Mouse (Mus musculus): Measurements from ENCODE around the gene Tjp3. TPM values are rescaled to one million over a fixed set of nuclear protein-coding genes. Genes with fewer than 3 reads are reported as not detected.

Tjp3 gene
- total RNA-seq, 1 experiment, result 5.2 TPM

DNA sequence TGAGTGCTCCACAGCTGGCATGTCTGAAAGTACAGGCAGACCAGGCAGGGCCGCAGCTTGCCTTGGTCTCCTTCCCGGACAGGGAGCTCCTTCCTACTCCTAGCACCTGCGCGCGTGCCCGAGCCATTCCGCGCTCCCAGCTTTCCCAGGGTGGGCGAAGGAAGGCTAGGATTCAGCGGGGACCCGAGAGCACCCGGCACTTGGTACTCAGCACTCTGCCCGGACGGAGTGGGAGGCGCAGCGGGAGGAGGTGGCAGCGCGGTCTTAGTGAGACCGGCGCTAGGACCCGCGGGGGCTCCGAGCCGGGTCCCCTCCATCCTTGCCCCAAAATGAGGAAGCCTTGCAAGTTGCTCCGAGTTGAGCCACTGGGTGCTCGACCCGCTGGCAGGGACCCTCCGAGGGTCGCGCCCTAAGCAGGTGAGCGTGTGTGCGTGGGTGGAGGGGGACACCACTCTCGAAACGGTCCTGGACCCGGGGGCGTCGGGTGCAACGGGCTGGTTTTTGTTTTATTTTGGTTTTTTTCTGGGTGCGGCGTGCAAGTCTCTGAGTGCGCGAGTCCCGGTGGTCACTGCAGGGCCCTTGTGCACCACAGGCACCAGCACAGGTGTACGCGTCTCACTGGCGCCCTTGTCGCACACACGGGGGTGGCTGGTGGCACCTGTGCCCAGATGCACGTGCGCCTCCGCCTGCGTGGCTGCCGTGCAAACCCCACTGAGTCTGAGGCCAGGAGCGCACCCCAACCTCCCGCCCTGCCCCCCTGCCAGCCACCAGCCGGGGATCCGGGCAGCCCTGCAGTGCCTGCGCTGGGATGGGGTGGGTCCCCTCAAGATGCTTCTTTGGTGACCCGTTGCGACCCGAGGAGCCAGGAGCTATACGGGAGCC lies 34.0 kb downstream of the Tjp3 start:
- peak overlapping the region; percentile 47 for H3K9ac ChIP-seq (ENCODE audit: insufficient read depth, low read depth, low read length, poor library complexity, severe bottlenecking)
- H3K36me3 ChIP-seq (ENCODE audit: control insufficient read depth, insufficient read depth, low read length, poor library complexity, severe bottlenecking), result no peaks in the 10 kb centered on the region
- H3K4me1 ChIP-seq (ENCODE audit: control insufficient read depth in 2 of 2, insufficient read depth in 2 of 2, low read length in 2 of 2, poor library complexity in 1 of 2), result peaks cover 3 to 16% of the 10 kb centered on the region in 2 experiments; a peak in 1 of 4 replicates
- no peak for TF ChIP-seq ZC3H11A (IDR thresholded peaks at IDR 0.05; ENCODE audit: borderline replicate concordance, low read depth, low read length)
- TF ChIP-seq HCFC1 (IDR thresholded peaks at IDR 0.05; ENCODE audit: borderline replicate concordance, insufficient read depth, low read length), result no peak
- TF ChIP-seq ZNF384 (IDR thresholded peaks at IDR 0.05; ENCODE audit: low read depth, low read length), result no peak
- peak overlapping the region; percentile 66 to 84 for H3K4me3 ChIP-seq (ENCODE audit: insufficient read depth in 1 of 2, low read depth in 1 of 2, low read length in 2 of 2, poor library complexity in 1 of 2, severe bottlenecking in 1 of 2)
- in situ Hi-C loops (cut with MboI; ENCODE audit: low sequenced_read_pairs in 2 of 2, unreplicated experiment in 2 of 2), result no loop called here
- DNase-seq (ENCODE audit: low read depth, low spot score), result no peak
- no peaks in the 10 kb centered on the region for H3K9me3 ChIP-seq (ENCODE audit: control insufficient read depth, insufficient read depth, low read depth, low read length)
- H3K27ac ChIP-seq (ENCODE audit: insufficient read depth, low read depth, low read length, poor library complexity, severe bottlenecking), result no peak overlapping the region

GRCm38 (mm10) chr10:81254886-81255285 lies 36.5 kb downstream of the Tjp3 start:
- Histone ChIP-seq H3K36me3 (ENCODE audit: control insufficient read depth, insufficient read depth, low read length, poor library complexity, severe bottlenecking) (no peaks in the 10 kb centered on the region), H3K9ac (ENCODE audit: insufficient read depth, low read depth, low read length, poor library complexity, severe bottlenecking) (no peak overlapping the region), H3K27ac (ENCODE audit: insufficient read depth, low read depth, low read length, poor library complexity, severe bottlenecking) (no peak overlapping the region), H3K4me1 (ENCODE audit: control insufficient read depth in 2 of 2, insufficient read depth in 2 of 2, low read length in 2 of 2, poor library complexity in 1 of 2) (peaks cover 0 to 16% of the 10 kb centered on the region in 2 experiments; a peak in 1 of 4 replicates), H3K9me3 (ENCODE audit: control insufficient read depth, insufficient read depth, low read depth, low read length) (no peaks in the 10 kb centered on the region), H3K4me3 (ENCODE audit: insufficient read depth in 1 of 2, low read depth in 1 of 2, low read length in 2 of 2, poor library complexity in 1 of 2, severe bottlenecking in 1 of 2) (no peak overlapping the region)
- no peak for DNase-seq (ENCODE audit: low read depth, low spot score)
- in situ Hi-C loops (cut with MboI; ENCODE audit: low sequenced_read_pairs in 2 of 2, unreplicated experiment in 2 of 2), result no loop called here
- TF ChIP-seq MAFK (IDR thresholded peaks at IDR 0.05; ENCODE audit: insufficient read depth, low read depth, low read length) (no peak), ZNF384 (IDR thresholded peaks at IDR 0.05; ENCODE audit: low read depth, low read length) (no peak), CHD2 (IDR thresholded peaks at IDR 0.05; ENCODE audit: low read depth, low read length) (no peak), ZC3H11A (IDR thresholded peaks at IDR 0.05; ENCODE audit: borderline replicate concordance, low read depth, low read length) (no peak), HCFC1 (IDR thresholded peaks at IDR 0.05; ENCODE audit: borderline replicate concordance, insufficient read depth, low read length) (no peak)

DNA sequence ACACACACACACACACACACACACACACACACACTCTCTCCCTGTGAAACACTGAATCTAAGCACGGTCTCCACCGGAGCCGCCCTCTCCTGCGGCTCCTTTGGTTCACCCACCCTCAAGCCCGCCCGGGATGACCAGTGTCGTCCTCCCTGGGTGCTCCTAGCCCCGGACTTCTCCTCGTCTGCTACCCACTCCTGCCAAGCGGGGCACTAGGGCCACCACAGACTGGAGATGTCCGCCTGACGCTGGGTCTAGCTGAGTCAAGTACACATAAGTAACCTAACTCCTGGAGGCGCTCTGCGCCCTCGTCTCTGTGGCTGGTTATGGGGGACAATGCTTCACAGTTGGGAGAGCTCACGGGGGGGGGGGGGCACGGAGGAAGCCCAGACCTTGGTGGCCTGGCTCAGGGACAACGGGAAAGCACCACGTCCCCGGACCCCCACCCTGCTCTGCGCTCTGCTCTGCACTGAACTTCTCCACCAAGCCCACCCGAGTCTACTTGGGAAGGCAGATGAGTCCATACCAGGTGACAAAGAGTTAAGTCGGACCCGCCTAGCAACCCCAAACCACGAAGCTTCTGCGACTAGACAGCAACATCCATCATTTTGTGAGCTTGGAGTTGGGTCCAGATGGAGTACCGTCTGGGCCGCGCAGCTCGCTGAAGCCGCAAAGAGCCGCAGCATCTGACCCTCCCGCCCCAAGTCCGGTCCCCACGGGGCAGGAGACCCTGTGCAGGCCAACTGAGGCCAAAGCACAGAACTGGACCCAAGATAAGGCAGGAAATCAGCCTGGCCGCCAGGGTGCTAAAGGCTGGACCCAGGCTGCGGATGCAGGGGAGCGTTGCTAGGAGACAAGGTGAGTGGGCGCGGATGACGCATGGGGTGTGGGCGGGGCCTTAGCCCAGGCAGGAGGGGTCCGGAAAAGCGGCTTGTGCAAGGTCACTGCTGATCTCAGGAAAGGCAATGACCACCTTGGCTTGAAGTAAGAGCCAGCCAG lies 38.7 kb downstream of the Tjp3 start, which contains the start of gene Matk:
Gene Matk (plus strand): TSS at position 512 of the 996 bp plus-strand sequence.
- Histone ChIP-seq H3K36me3 (ENCODE audit: control insufficient read depth, insufficient read depth, low read length, poor library complexity, severe bottlenecking) (no peaks in the 10 kb centered on the region), H3K9me3 (ENCODE audit: control insufficient read depth, insufficient read depth, low read depth, low read length) (no peaks in the 10 kb centered on the region), H3K9ac (ENCODE audit: insufficient read depth, low read depth, low read length, poor library complexity, severe bottlenecking) (no peak within 1 kb of the TSS), H3K4me1 (ENCODE audit: control insufficient read depth in 2 of 2, insufficient read depth in 2 of 2, low read length in 2 of 2, poor library complexity in 1 of 2) (peaks cover 0 to 20% of the 10 kb centered on the region in 2 experiments; a peak in 1 of 4 replicates), H3K27ac (ENCODE audit: insufficient read depth, low read depth, low read length, poor library complexity, severe bottlenecking) (no peak within 1 kb of the TSS), H3K4me3 (ENCODE audit: insufficient read depth in 1 of 2, low read depth in 1 of 2, low read length in 2 of 2, poor library complexity in 1 of 2, severe bottlenecking in 1 of 2) (peak within 1 kb of the TSS in 1 of 2 experiments; percentile 33; a peak in 1 of 4 replicates)
- in situ Hi-C loops (cut with MboI; ENCODE audit: low sequenced_read_pairs in 2 of 2, unreplicated experiment in 2 of 2), result no loop called here
- DNase-seq (ENCODE audit: low read depth, low spot score), result no peak
- TF ChIP-seq ZNF384 (IDR thresholded peaks at IDR 0.05; ENCODE audit: low read depth, low read length) (no peak), HCFC1 (IDR thresholded peaks at IDR 0.05; ENCODE audit: borderline replicate concordance, insufficient read depth, low read length) (no peak), ZC3H11A (IDR thresholded peaks at IDR 0.05; ENCODE audit: borderline replicate concordance, low read depth, low read length) (no peak), CHD2 (IDR thresholded peaks at IDR 0.05; ENCODE audit: low read depth, low read length) (no peak), MAFK (IDR thresholded peaks at IDR 0.05; ENCODE audit: insufficient read depth, low read depth, low read length) (no peak)

DNA sequence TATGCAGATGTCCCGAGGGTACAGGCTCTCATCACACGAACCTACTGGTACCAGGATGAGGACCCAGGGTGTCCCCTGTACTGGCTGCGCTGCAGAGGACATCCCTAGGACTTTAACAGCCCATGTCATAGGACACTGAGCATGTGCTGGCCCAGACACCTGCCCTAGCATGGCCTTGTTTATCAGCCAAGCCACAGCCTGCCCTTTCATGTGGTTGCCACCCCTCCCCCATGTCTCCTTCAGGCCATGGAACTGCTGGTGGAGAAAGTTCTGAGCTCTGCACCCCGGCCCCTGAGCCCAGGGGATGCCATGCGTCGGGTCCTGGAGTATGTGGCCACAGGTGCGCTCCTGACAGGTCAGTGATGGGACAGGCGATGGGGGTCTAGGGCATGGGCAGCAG lies 41.9 kb downstream of the Tjp3 start:
- H3K27ac ChIP-seq (ENCODE audit: insufficient read depth, low read depth, low read length, poor library complexity, severe bottlenecking), result no peak overlapping the region
- no peak overlapping the region for H3K4me3 ChIP-seq (ENCODE audit: insufficient read depth in 1 of 2, low read depth in 1 of 2, low read length in 2 of 2, poor library complexity in 1 of 2, severe bottlenecking in 1 of 2)
- no peaks in the 10 kb centered on the region for H3K9me3 ChIP-seq (ENCODE audit: control insufficient read depth, insufficient read depth, low read depth, low read length)
- no peak for TF ChIP-seq MAFK (IDR thresholded peaks at IDR 0.05; ENCODE audit: insufficient read depth, low read depth, low read length)
- TF ChIP-seq CHD2 (IDR thresholded peaks at IDR 0.05; ENCODE audit: low read depth, low read length), result no peak
- no peak for TF ChIP-seq ZC3H11A (IDR thresholded peaks at IDR 0.05; ENCODE audit: borderline replicate concordance, low read depth, low read length)
- TF ChIP-seq ZNF384 (IDR thresholded peaks at IDR 0.05; ENCODE audit: low read depth, low read length), result no peak
- no peak for TF ChIP-seq HCFC1 (IDR thresholded peaks at IDR 0.05; ENCODE audit: borderline replicate concordance, insufficient read depth, low read length)
- H3K36me3 ChIP-seq (ENCODE audit: control insufficient read depth, insufficient read depth, low read length, poor library complexity, severe bottlenecking), result no peaks in the 10 kb centered on the region
- H3K4me1 ChIP-seq (ENCODE audit: control insufficient read depth in 2 of 2, insufficient read depth in 2 of 2, low read length in 2 of 2, poor library complexity in 1 of 2), result peaks cover 2 to 24% of the 10 kb centered on the region in 2 experiments; a peak in 2 of 4 replicates
- H3K9ac ChIP-seq (ENCODE audit: insufficient read depth, low read depth, low read length, poor library complexity, severe bottlenecking), result no peak overlapping the region
- no peak for DNase-seq (ENCODE audit: low read depth, low spot score)
- in situ Hi-C loops (cut with MboI; ENCODE audit: low sequenced_read_pairs in 2 of 2, unreplicated experiment in 2 of 2), result no loop called here
